Mouse (Mus musculus) macrophage (primary cell): ENCODE measurements around the gene Spon1. TPM values are rescaled to one million over a fixed set of nuclear protein-coding genes. Genes with fewer than 3 reads are reported as not detected.

Experiments
- H3K27ac ChIP-seq: fragments of 350-480 bp; formaldehyde crosslinking; 2 replicates; pipeline ENCODE4 v1.9.0; 2021
- H3K36me3 ChIP-seq: fragments of 350-480 bp; formaldehyde crosslinking; 2 replicates; pipeline ENCODE4 v1.9.0; 2021; ENCODE audit errors: inconsistent target
- H3K4me3 ChIP-seq: fragments of 350-480 bp; formaldehyde crosslinking; 2 replicates; pipeline ENCODE4 v1.9.0; 2021; ENCODE audit errors: inconsistent target
- H3K79me2 ChIP-seq: fragments of 350-480 bp; formaldehyde crosslinking; 2 replicates; pipeline ENCODE4 v1.9.0; 2021; ENCODE audit errors: inconsistent target
- WGBS: methylation state at CpG from one replicate; pipeline ENCODE4 v1.1.7; 2026; ENCODE audit warnings: inconsistent platforms; ENCODE audit not compliant: missing documents; 5-methylcytosine and 5-hydroxymethylcytosine counted together
- polyA plus RNA-seq: library from polyadenylated mRNA; stranded (reverse); fragments of 250-400 nt; gene quantifications from 3 replicates; pipeline ENCODE4 v1.2.4, GENCODE M21; 2018; ENCODE audit warnings: inconsistent platforms

Spon1 gene
- polyA plus RNA-seq, 1 experiment from 2014 or later: not detected

GRCm38 (mm10) chr7:114006456-114006855 is 240.7 kb downstream of the Spon1 start:
- Histone ChIP-seq H3K27ac (no peak overlapping the region), H3K36me3 (no peaks in the 10 kb centered on the region), H3K4me3 (no peak overlapping the region), H3K79me2 (no peaks in the 10 kb centered on the region)
- 89% methylated on average over 8 of the region's 8 CpGs for WGBS

GRCm38 (mm10) chr7:114007565-114007964 is 241.8 kb downstream of the Spon1 start:
- 74% methylated on average over 5 of the region's 5 CpGs for WGBS
- H3K4me3 ChIP-seq: no peak overlapping the region
- no peak overlapping the region for H3K27ac ChIP-seq
- H3K79me2 ChIP-seq: no peaks in the 10 kb centered on the region
- no peaks in the 10 kb centered on the region for H3K36me3 ChIP-seq

- no peaks in the 10 kb centered on the region for H3K79me2 ChIP-seq
- H3K27ac ChIP-seq: no peak overlapping the region
- H3K36me3 ChIP-seq: no peaks in the 10 kb centered on the region
- no peak overlapping the region for H3K4me3 ChIP-seq
- WGBS: 76% methylated on average over 9 of the region's 9 CpGs
These were observed 246.1 kb downstream of the Spon1 start for GRCm38 (mm10) chr7:114011726-114012443.

GRCm38 (mm10) chr7:114016001-114016949 is 250.5 kb downstream of the Spon1 start:
- 46% methylated on average over 8 of the region's 8 CpGs for WGBS
- Histone ChIP-seq H3K27ac (no peak overlapping the region), H3K36me3 (no peaks in the 10 kb centered on the region), H3K79me2 (no peaks in the 10 kb centered on the region), H3K4me3 (no peak overlapping the region)

GRCm38 (mm10) chr7:114018861-114019260 is 253.1 kb downstream of the Spon1 start:
- WGBS: 69% methylated on average over 2 of the region's 3 CpGs
- Histone ChIP-seq H3K79me2 (no peaks in the 10 kb centered on the region), H3K27ac (no peak overlapping the region), H3K36me3 (no peaks in the 10 kb centered on the region), H3K4me3 (no peak overlapping the region)

- 16% methylated on average over 9 of the region's 11 CpGs for WGBS
- H3K79me2 ChIP-seq: no peaks in the 10 kb centered on the region
- H3K27ac ChIP-seq: no peak overlapping the region
- no peaks in the 10 kb centered on the region for H3K36me3 ChIP-seq
- H3K4me3 ChIP-seq: peak overlapping the region; percentile 45
These were observed 254.4 kb downstream of the Spon1 start for GRCm38 (mm10) chr7:114020057-114020703.

- H3K36me3 ChIP-seq: no peaks in the 10 kb centered on the region
- no peak overlapping the region for H3K27ac ChIP-seq
- H3K4me3 ChIP-seq: peak overlapping the region; percentile 45
- under 1% methylated on average over 11 of the region's 11 CpGs for WGBS
- H3K79me2 ChIP-seq: no peaks in the 10 kb centered on the region
These were observed 254.9 kb downstream of the Spon1 start for GRCm38 (mm10) chr7:114020704-114021093.

- Histone ChIP-seq H3K36me3 (no peaks in the 10 kb centered on the region), H3K27ac (no peak overlapping the region), H3K79me2 (no peaks in the 10 kb centered on the region), H3K4me3 (no peak overlapping the region)
- 85% methylated on average over 7 of the region's 8 CpGs for WGBS
These were observed 261.1 kb downstream of the Spon1 start for GRCm38 (mm10) chr7:114026923-114027322.

- H3K79me2 ChIP-seq: no peaks in the 10 kb centered on the region
- WGBS: 92% methylated on average over 3 of the region's 3 CpGs
- no peak overlapping the region for H3K27ac ChIP-seq
- H3K36me3 ChIP-seq: no peaks in the 10 kb centered on the region
- H3K4me3 ChIP-seq: no peak overlapping the region
These were observed 261.6 kb downstream of the Spon1 start for GRCm38 (mm10) chr7:114027406-114027805.

GRCm38 (mm10) chr7:114028828-114029227 is 263.0 kb downstream of the Spon1 start:
- WGBS: 92% methylated on average over 5 of the region's 5 CpGs
- no peaks in the 10 kb centered on the region for H3K36me3 ChIP-seq
- no peaks in the 10 kb centered on the region for H3K79me2 ChIP-seq
- H3K4me3 ChIP-seq: no peak overlapping the region
- H3K27ac ChIP-seq: no peak overlapping the region

- no peaks in the 10 kb centered on the region for H3K36me3 ChIP-seq
- 87% methylated on average over 6 of the region's 6 CpGs for WGBS
- H3K27ac ChIP-seq: no peak overlapping the region
- H3K79me2 ChIP-seq: no peaks in the 10 kb centered on the region
- H3K4me3 ChIP-seq: no peak overlapping the region
These were observed 263.8 kb downstream of the Spon1 start for GRCm38 (mm10) chr7:114029596-114029995.

GRCm38 (mm10) chr7:114037237-114037636 is 271.4 kb downstream of the Spon1 start:
- Histone ChIP-seq H3K79me2 (no peaks in the 10 kb centered on the region), H3K27ac (no peak overlapping the region), H3K36me3 (no peaks in the 10 kb centered on the region), H3K4me3 (no peak overlapping the region)
- 78% methylated on average over 4 of the region's 4 CpGs for WGBS

GRCm38 (mm10) chr7:114041349-114041748 is 275.6 kb downstream of the Spon1 start:
- Histone ChIP-seq H3K79me2 (no peaks in the 10 kb centered on the region), H3K36me3 (no peaks in the 10 kb centered on the region), H3K4me3 (no peak overlapping the region), H3K27ac (no peak overlapping the region)
- WGBS: 93% methylated on average over 4 of the region's 4 CpGs

GRCm38 (mm10) chr7:114042973-114043928 is 277.5 kb downstream of the Spon1 start:
- no peak overlapping the region for H3K4me3 ChIP-seq
- 48% methylated on average over 25 of the region's 26 CpGs for WGBS

More at GRCm38 (mm10) chr7:114042973-114043928, 277.5 kb downstream of the Spon1 start:
- Histone ChIP-seq H3K79me2 (no peaks in the 10 kb centered on the region), H3K36me3 (no peaks in the 10 kb centered on the region), H3K27ac (no peak overlapping the region)
